Mouse (Mus musculus): ENCODE measurements at regions not wholly inside any gene's neighbourhood (a gene's known extent, or its start where the extent isn't known, plus 50 kb on each side); places are given as distances from the start of the nearest gene placed in this dataset.

GRCm38 (mm10) chr3:100773237-100773636 is 52.0 kb upstream of the Vtcn1 start:
- no peak for ATAC-seq (replicated peaks; ENCODE audit: low FRiP score, low TSS enrichment, poor library complexity, severe bottlenecking)

- ATAC-seq (replicated peaks; ENCODE audit: low FRiP score, low TSS enrichment, poor library complexity, severe bottlenecking): no peak
Measured at GRCm38 (mm10) chr3:100771363-100771762, 53.9 kb upstream of the Vtcn1 start.

GRCm38 (mm10) chr3:100770841-100771240 is 54.4 kb upstream of the Vtcn1 start:
- no peak for ATAC-seq (replicated peaks; ENCODE audit: low FRiP score, low TSS enrichment, poor library complexity, severe bottlenecking)

- no peak for ATAC-seq (replicated peaks; ENCODE audit: low FRiP score, low TSS enrichment, poor library complexity, severe bottlenecking)
Measured at GRCm38 (mm10) chr3:100769146-100769545, 56.1 kb upstream of the Vtcn1 start.

- ATAC-seq (replicated peaks; ENCODE audit: low FRiP score, low TSS enrichment, poor library complexity, severe bottlenecking): no peak
Measured at GRCm38 (mm10) chr3:100768170-100768624, 57.1 kb upstream of the Vtcn1 start.

GRCm38 (mm10) chr3:100765323-100765722 is 59.9 kb upstream of the Vtcn1 start:
- no peak for ATAC-seq (replicated peaks; ENCODE audit: low FRiP score, low TSS enrichment, poor library complexity, severe bottlenecking)

- no peak for ATAC-seq (replicated peaks; ENCODE audit: low FRiP score, low TSS enrichment, poor library complexity, severe bottlenecking)
Measured at GRCm38 (mm10) chr3:100762895-100763294, 62.4 kb upstream of the Vtcn1 start.

GRCm38 (mm10) chr3:100759091-100759941 is 65.9 kb upstream of the Vtcn1 start:
- peak; percentile 73 for ATAC-seq (replicated peaks; ENCODE audit: low FRiP score, low TSS enrichment, poor library complexity, severe bottlenecking)

- ATAC-seq (replicated peaks; ENCODE audit: low FRiP score, low TSS enrichment, poor library complexity, severe bottlenecking): no peak
Measured at GRCm38 (mm10) chr3:100754677-100755076, 69.4 kb upstream of the Man1a2 start.

GRCm38 (mm10) chr3:100751211-100751610 is 65.9 kb upstream of the Man1a2 start:
- ATAC-seq (replicated peaks; ENCODE audit: low FRiP score, low TSS enrichment, poor library complexity, severe bottlenecking): no peak

GRCm38 (mm10) chr3:100748727-100749126 is 63.4 kb upstream of the Man1a2 start:
- no peak for ATAC-seq (replicated peaks; ENCODE audit: low FRiP score, low TSS enrichment, poor library complexity, severe bottlenecking)

GRCm38 (mm10) chr3:100748309-100748691 is 63.0 kb upstream of the Man1a2 start:
- no peak for ATAC-seq (replicated peaks; ENCODE audit: low FRiP score, low TSS enrichment, poor library complexity, severe bottlenecking)

GRCm38 (mm10) chr3:100747421-100748308 is 62.4 kb upstream of the Man1a2 start:
- no peak for ATAC-seq (replicated peaks; ENCODE audit: low FRiP score, low TSS enrichment, poor library complexity, severe bottlenecking)

- no peak for ATAC-seq (replicated peaks; ENCODE audit: low FRiP score, low TSS enrichment, poor library complexity, severe bottlenecking)
Measured at GRCm38 (mm10) chr3:100737660-100738059, 52.4 kb upstream of the Man1a2 start.

GRCm38 (mm10) chr3:100736539-100736938 is 51.2 kb upstream of the Man1a2 start:
- ATAC-seq (replicated peaks; ENCODE audit: low FRiP score, low TSS enrichment, poor library complexity, severe bottlenecking): no peak
